Mouse (Mus musculus): Measurements from ENCODE around the gene Hlcs.

Hlcs gene

GRCm38 (mm10) chr16:94327781-94328711 is 14.7 kb upstream of the Hlcs start, which contains the start of gene Ripply3:
Ripply3 (plus strand) TSS chr16:94328420.
- DNase-seq: peak in 1 of 2 experiments; percentile 31

DNA sequence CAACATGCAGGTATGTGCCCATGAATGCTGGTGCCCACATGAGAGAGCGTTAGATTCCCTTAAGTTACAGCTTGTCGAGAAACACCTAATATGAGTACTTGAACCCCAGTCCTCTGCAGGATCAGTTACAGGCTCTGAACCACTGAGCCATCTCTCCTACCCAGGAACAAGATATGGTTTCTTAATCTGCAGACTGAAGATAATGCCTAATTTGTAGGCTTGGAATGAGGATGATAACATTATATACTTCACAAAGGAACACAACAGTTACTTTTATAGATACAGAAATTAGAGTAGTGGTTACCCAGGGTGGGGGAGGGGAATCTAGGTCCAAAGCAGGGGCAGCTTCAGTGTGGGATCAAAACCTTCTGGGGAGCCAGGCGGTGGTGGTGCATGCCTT is 12.6 kb upstream of the Hlcs start:
- no peak for DNase-seq

DNA sequence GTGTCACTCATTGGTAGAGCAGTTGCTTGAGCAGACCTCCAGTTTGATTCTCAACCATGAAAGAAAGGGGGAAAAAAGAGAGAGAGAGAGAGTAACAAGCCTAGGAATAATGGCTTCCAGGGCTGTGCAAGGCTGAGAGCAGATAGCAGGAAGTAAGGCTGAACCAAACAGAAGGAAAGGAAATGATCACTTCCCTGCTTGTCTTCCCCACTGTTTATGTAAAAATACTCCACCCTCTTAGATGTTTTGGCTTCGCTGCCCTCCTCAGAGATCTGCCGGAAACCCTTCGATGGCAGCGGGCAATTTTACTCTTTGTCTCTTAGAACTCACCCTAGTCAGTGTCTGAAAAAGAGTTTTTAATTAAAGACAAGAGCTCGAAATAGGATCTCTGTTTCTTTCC is 10.3 kb upstream of the Hlcs start:
- no peak for DNase-seq

DNA sequence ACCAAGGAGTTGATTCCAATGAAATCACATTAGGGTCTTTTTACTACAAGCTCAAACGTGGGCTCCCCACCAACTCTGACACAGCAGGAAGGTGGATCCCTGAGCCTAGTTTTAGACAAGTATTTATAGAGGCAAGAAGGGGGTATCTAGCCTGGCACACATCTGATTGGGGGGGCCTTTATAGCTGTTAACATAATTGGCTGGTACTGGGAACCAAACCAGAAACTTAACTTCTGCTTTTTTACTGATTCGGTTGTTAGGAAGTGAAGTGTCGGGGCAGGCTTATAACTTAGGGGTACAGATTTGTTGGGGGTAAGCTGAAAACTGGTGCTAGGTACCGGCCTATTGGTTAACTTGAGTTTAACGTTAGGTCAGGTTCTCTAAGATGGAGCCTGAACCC is 6.9 kb upstream of the Hlcs start:
- DNase-seq: no peak

- no peak for DNase-seq
These were observed 4.4 kb upstream of the Hlcs start for GRCm38 (mm10) chr16:94317752-94318151.

GRCm38 (mm10) chr16:94315215-94315614 is 1.8 kb upstream of the Hlcs start:
- no peak for DNase-seq

- no peak for DNase-seq
These were observed 1.3 kb upstream of the Hlcs start for GRCm38 (mm10) chr16:94314626-94315025.

DNA sequence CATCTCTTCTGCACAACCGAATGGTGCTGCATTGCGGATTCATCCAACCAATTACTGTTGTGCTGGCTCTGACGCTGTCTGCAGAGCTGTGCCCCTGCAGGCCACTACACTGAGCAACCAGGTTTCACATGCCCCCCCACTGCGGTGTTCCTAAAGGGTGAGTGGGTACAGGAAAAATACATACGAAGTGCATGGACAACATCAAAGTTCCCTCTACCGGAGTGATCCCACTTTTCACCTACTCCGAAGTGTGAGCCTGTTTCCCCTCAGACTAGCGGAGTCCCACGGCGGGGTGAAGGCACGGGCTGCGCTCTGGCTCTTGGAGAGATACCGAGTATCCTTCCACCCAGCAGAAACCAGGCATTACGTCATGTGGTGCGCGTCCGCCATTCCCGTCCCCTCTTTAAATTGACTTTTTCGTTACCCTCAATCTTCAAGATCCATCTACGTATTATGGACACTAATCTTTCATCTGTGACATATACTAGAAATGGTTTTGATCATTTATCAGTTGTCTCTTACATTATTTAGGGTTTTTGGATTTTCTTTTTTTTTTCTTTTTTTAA is 625 bp downstream of the Hlcs start:
- DNase-seq: peak; percentile 59 to 62

DNA sequence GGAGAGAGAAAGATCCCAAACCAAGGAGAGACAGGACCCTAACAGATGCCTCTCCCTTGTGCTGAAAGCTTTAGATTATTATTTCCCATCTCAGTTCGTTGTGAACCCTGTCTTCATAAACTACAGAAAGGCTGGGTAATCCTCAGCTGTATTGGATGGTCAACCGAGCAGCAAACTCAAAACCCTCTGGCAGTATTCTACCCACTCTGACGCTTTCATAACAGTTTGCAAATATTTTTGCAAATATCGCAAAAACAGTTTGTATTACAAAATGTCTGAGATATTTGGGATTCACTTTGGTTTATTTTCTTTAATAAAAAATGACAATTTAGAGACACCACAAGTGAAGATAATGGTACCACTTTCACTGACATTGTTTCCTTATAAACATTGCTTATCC is 1.4 kb downstream of the Hlcs start:
- DNase-seq: no peak

DNA sequence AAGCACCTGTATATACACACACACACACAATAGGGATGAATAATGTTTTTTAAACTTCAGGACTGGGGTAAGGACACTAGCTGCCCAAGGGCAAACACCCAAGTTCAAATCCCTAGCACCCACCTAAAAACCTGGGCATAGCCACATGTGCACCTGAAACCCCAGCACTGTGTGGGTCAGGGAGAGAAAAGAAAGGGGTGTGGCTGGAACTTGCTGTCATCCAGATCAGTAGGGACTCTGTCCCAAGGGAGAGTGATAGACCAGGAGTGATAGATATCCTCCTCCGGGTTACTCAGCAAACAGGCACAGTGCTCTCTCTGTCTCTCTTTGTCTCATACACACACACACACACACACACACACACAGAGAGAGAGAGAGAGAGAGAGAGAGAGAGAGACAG is 2.0 kb downstream of the Hlcs start:
- DNase-seq: no peak

- DNase-seq: no peak
These were observed 4.3 kb downstream of the Hlcs start for GRCm38 (mm10) chr16:94309025-94309424.

GRCm38 (mm10) chr16:94307942-94308341 is 5.4 kb downstream of the Hlcs start:
- no peak for DNase-seq

GRCm38 (mm10) chr16:94307526-94307925 is 5.8 kb downstream of the Hlcs start:
- no peak for DNase-seq

DNA sequence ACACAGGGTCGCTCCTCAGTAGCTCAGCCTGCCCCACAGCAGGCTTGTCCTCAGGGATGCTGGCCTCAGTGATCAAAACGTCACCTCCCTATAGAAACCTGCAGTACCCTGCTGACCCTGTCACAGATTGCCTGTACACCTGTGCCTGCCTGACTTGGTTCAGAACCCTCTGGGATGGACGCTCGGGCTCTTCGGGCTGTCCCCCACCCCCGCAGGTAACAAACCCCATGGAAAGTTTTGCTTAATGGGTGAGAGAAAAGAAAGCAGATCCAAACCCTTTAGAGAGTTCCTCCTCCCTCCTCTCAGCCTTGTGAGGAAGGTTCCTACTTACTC is 10.2 kb downstream of the Hlcs start:
- DNase-seq: no peak

DNA sequence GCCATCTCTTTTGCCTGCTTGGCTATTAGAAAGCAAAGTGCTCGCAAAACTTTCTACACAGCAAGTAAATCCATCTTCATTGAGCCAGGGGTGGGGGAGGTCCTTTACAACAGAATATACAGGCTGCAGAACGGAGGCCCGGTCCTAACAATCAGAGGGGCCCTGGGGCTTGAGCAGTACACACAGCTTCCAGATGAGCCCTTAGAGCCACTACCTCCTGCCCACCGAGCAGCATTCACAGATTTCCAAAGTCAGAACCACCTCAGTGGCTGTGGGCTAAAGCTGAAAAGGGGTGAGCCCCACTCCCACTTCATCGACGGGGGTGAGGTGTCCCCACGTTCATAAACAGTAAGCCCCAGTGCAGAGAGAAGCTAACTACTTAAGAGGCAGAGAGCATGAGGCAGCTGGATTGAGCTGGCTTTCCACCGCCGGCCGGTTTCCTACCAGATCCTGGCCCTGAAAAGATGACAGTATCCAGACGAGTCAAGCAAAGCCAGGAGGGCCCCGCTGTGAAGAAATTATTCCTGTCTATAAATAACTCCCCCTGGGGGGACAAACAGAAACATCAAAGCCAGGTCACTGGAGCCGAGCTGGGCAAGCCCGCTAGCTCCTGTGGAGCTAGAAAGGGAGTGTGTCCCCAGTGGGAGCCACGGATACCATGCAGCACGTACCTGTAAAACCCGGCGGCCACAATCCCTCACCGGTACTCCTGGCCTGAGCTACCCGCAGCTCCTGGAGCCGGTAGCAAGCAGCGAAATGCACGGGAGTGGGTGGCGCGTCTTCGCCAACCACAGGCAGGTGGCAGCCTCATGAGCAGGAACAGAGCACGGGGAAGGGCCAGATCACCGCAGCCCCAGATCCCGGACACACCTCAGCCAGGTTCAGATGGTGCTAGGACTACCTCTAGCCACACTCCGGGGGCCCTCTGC is 10.8 kb downstream of the Hlcs start:
- DNase-seq: peak in 1 of 2 experiments; percentile 28

GRCm38 (mm10) chr16:94301696-94302095 is 11.7 kb downstream of the Hlcs start:
- no peak for DNase-seq

DNA sequence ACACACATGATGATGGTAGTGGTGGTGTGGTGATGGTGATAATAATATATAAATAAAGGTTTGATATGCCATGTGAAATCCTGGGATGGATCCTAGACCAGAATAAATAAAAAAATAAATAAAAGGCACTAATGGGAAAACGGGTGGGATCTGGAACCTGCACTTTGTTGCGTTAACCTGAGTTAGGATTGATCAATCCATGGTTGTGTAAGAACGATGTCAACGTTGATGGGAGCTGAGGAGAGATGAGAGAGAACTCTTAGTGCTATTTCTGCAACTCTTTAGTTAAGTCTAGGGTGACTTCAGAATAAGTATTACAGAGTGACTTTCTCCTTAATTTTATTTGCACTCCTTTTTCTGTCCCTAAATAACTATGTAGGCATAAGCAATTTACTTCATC is 12.2 kb downstream of the Hlcs start:
- no peak for DNase-seq

- DNase-seq: no peak
These were observed 14.2 kb downstream of the Hlcs start for GRCm38 (mm10) chr16:94299210-94299609.

DNA sequence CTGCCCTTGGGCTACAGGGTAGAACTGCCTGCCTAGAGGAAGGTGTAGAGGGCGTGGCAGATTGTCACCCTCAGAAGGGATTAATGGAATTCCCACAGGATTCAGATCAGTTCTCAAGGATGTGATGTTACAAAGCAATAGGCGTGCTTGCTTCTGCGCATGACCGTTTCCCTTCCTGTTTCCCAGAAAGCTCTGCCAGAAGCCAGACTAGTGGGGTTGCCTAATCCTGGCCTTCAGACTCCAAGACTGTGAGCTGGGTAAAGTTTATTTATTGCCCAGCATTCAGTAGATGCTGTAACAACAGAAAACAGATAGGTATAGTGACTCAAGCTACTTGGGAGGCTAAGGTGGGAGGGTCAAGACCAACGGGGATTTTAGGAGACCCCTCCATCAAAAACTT is 15.3 kb downstream of the Hlcs start:
- DNase-seq: no peak

GRCm38 (mm10) chr16:94291141-94291540 is 22.2 kb downstream of the Hlcs start:
- no peak for DNase-seq

DNA sequence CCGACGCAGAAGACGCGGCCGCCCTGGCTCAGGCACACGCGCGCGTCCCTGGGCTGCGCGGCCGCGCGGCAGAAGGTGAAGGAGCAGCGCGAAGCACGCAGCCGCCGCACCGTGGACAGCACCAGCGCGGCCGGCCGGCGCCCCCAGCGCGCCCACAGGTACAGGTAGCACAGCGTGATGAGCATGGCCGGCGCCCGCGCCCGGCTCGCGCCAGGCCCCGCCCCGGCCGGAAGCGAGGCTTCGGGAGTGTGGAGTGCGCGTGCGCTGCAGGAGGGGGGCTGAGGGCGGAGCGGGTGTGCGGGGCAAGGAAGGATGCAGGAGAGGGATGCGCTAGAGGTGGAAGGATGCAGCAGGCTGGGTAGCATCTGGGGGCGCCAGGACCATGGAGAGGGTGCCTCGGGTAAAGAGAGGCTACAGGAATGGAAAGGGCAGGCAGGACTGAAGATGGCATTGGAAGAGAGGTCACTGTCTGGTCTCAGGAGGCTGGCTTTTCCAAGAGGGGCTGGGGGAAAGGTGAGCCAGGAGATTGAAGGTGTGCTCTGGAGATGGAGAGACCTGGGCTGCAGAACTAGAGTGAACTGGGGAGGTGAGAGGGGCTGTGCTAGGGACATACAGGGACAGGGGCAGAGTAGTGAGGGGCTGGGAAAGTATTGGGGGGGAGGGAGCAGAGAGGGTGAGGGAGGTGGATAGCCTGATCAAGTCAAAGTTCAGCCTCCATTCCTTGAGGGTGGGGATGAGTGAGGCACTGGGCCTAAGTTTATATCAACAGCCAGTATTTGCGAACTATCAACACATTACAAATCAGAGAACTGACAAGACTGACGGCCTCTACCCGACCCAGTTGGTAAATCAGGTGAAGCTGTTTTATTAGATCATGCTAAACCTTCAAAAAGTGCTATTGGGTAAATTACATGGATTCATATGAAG is 23.0 kb downstream of the Hlcs start:
- DNase-seq: peak; percentile 72 to 85
